In genomic region chr11:102774621-102775141, GRCm38 (mm10) we compare ENCODE assay signal across 8 mouse cellular contexts. TPM values are rescaled to one million over a fixed set of nuclear protein-coding genes. Genes with fewer than 3 reads are reported as not detected.
A peak's percentile ranks its signal among the peaks of the same experiment; 100 is the strongest.
DNase-seq lines count a peak whose midpoint lies in the region; ATAC-seq and TF ChIP-seq lines count a peak whose summit lies in the region.

No protein-coding gene starts in this region.

- peak overlapping the region; percentile 88 for H3K27ac ChIP-seq in heart, embryonic 13.5 days (replicated peaks)
- H3K27ac ChIP-seq in kidney, embryonic 16.5 days (ENCODE audit: low read length), result peak overlapping the region; percentile 83
- H3K27ac ChIP-seq in liver, embryonic 14.5 days, result no peak overlapping the region
- peak overlapping the region; percentile 92 for H3K27ac ChIP-seq in neural tube, embryonic 12.5 days

- under 1% methylated on average over 25 of the region's 25 CpGs for WGBS in heart, embryonic 13.5 days
- under 1% methylated on average over 25 of the region's 25 CpGs for WGBS in kidney, embryonic 16.5 days
- WGBS in liver, embryonic 14.5 days (ENCODE audit: insufficient replicate concordance), result 4% methylated on average over 25 of the region's 25 CpGs
- 3% methylated on average over 25 of the region's 25 CpGs for WGBS in neural tube, embryonic 12.5 days

- H3K4me3 ChIP-seq in heart, embryonic 13.5 days, result peak overlapping the region; percentile 76
- H3K4me3 ChIP-seq in kidney, embryonic 16.5 days (ENCODE audit: low read length), result peak overlapping the region; percentile 60
- peak overlapping the region; percentile 36 to 44 for H3K4me3 ChIP-seq in liver, embryonic 14.5 days (ENCODE audit: insufficient read depth in 1 of 2, low read depth in 2 of 2, low read length in 2 of 2)
- H3K4me3 ChIP-seq in neural tube, embryonic 12.5 days, result peak overlapping the region; percentile 51

- H3K4me2 ChIP-seq in heart, embryonic 13.5 days, result peak overlapping the region; percentile 99
- H3K4me2 ChIP-seq in kidney, embryonic 16.5 days (replicated peaks; ENCODE audit: low read depth, low read length), result peak overlapping the region; percentile 94
- H3K4me2 ChIP-seq in liver, embryonic 14.5 days (ENCODE audit: low read depth), result peak overlapping the region; percentile 67
- peak overlapping the region; percentile 93 for H3K4me2 ChIP-seq in neural tube, embryonic 12.5 days (replicated peaks)

- peak overlapping the region; percentile 85 for H3K9ac ChIP-seq in heart, embryonic 13.5 days
- peak overlapping the region; percentile 78 for H3K9ac ChIP-seq in kidney, embryonic 16.5 days (replicated peaks; ENCODE audit: low read length)
- H3K9ac ChIP-seq in liver, embryonic 14.5 days (replicated peaks), result no peak overlapping the region
- peak overlapping the region; percentile 81 for H3K9ac ChIP-seq in neural tube, embryonic 12.5 days

- 0 out of 2 replicates have a peak, but pooled peaks have one; percentile 31 for TF ChIP-seq CTCF in liver, embryonic 14.5 days (IDR thresholded peaks at IDR 0.05; ENCODE audit: low read depth)

- peak; percentile 51; the same call in 1 of the 2 replicates for ATAC-seq in heart, embryonic 13.5 days (ENCODE audit: extremely low read depth, insufficient number of reproducible peaks, low FRiP score, low TSS enrichment)
- ATAC-seq in kidney, embryonic 16.5 days (ENCODE audit: low FRiP score, low TSS enrichment), result peak; percentile 92
- ATAC-seq in liver, embryonic 14.5 days (ENCODE audit: insufficient read depth), result peak; percentile 44
- ATAC-seq in neural tube, embryonic 12.5 days (ENCODE audit: low FRiP score, low read depth), result peak; percentile 77

- DNase-seq in ES-CJ7 (ENCODE audit: low read depth, low spot score), result peak; percentile 92
- DNase-seq in brain, embryonic 18.5 days (ENCODE audit: low read depth, low spot score), result peak; percentile 88
- peak; percentile 66 for DNase-seq in fibroblast of lung, adult 2 months (ENCODE audit: low read depth)
- peak; percentile 29 to 39 (median 30) for DNase-seq in liver, embryonic 14.5 days (ENCODE audit: low read depth in 3 of 3, low spot score in 3 of 3)
- DNase-seq in thymus, postnatal 25 days, result peak; percentile 70

- no peaks in the 10 kb centered on the region for H3K9me3 ChIP-seq in heart, embryonic 13.5 days
- no peaks in the 10 kb centered on the region for H3K9me3 ChIP-seq in kidney, embryonic 16.5 days (ENCODE audit: low read length)
- no peaks in the 10 kb centered on the region for H3K9me3 ChIP-seq in liver, embryonic 14.5 days (ENCODE audit: control insufficient read depth, low read length)
- no peaks in the 10 kb centered on the region for H3K9me3 ChIP-seq in neural tube, embryonic 12.5 days

- peaks cover 52% of the 10 kb centered on the region for H3K4me1 ChIP-seq in heart, embryonic 13.5 days
- H3K4me1 ChIP-seq in kidney, embryonic 16.5 days (ENCODE audit: insufficient read depth, low read length), result peaks cover 36% of the 10 kb centered on the region
- no peaks in the 10 kb centered on the region; a peak in 1 of 4 replicates for H3K4me1 ChIP-seq in liver, embryonic 14.5 days (replicated peaks; ENCODE audit: control insufficient read depth in 2 of 2, insufficient read depth in 2 of 2, low read length in 1 of 2)
- peaks cover 54% of the 10 kb centered on the region for H3K4me1 ChIP-seq in neural tube, embryonic 12.5 days

- TF ChIP-seq EP300 in liver, embryonic 14.5 days (IDR thresholded peaks at IDR 0.05; ENCODE audit: low read depth), result no peak

- peaks cover 27% of the 10 kb centered on the region for H3K27me3 ChIP-seq in heart, embryonic 13.5 days (replicated peaks)
- no peaks in the 10 kb centered on the region for H3K27me3 ChIP-seq in kidney, embryonic 16.5 days (ENCODE audit: insufficient read depth, low read length)
- H3K27me3 ChIP-seq in liver, embryonic 14.5 days (ENCODE audit: control insufficient read depth, insufficient read depth, low read length), result peaks cover 7% of the 10 kb centered on the region
- no peaks in the 10 kb centered on the region; the same call in 1 of the 2 replicates for H3K27me3 ChIP-seq in neural tube, embryonic 12.5 days (replicated peaks)

- peaks cover 16% of the 10 kb centered on the region for H3K36me3 ChIP-seq in heart, embryonic 13.5 days
- H3K36me3 ChIP-seq in kidney, embryonic 16.5 days (ENCODE audit: insufficient read depth, low read length), result no peaks in the 10 kb centered on the region
- H3K36me3 ChIP-seq in liver, embryonic 14.5 days (replicated peaks; ENCODE audit: control insufficient read depth, insufficient read depth, low read depth), result no peaks in the 10 kb centered on the region
- peaks cover 12% of the 10 kb centered on the region for H3K36me3 ChIP-seq in neural tube, embryonic 12.5 days

RNA-seq across cellular contexts. Expression of gene Adam11, which starts 13.4 kb away (rescaled TPM):
- polyA plus RNA-seq in heart, embryonic 13.5 days (2015; fragmentation: Nextera tagmentation; extraction: Ambion mirVana), result 6.7 and 7.3 TPM in 2 replicates
- polyA plus RNA-seq in kidney, embryonic 16.5 days (2015; fragmentation: Nextera tagmentation; extraction: Ambion mirVana), result 8.7 and 8.8 TPM in 2 replicates
- 0.30 TPM in 2 replicates for polyA plus RNA-seq in liver, embryonic 14.5 days (2012; rRNA removed)
- polyA plus RNA-seq in liver, embryonic 14.5 days (2014; fragmentation: Nextera tagmentation; extraction: Ambion mirVana), result 0.04 and 0.06 TPM in 2 replicates
- polyA plus RNA-seq in neural tube, embryonic 12.5 days (2016; fragmentation: Nextera tagmentation; extraction: Ambion mirVana), result 33.2 and 41.6 TPM in 2 replicates

RNA-seq across cellular contexts. Expression of gene Gjc1, which starts 44.8 kb away (rescaled TPM):
- 46.5 and 50.3 TPM in 2 replicates for polyA plus RNA-seq in heart, embryonic 13.5 days (2015; fragmentation: Nextera tagmentation; extraction: Ambion mirVana)
- polyA plus RNA-seq in kidney, embryonic 16.5 days (2015; fragmentation: Nextera tagmentation; extraction: Ambion mirVana), result 54.5 and 55.4 TPM in 2 replicates
- polyA plus RNA-seq in liver, embryonic 14.5 days (2012; rRNA removed), result 1.2 and 1.7 TPM in 2 replicates
- polyA plus RNA-seq in liver, embryonic 14.5 days (2014; fragmentation: Nextera tagmentation; extraction: Ambion mirVana), result 1.1 and 1.5 TPM in 2 replicates
- 83.3 and 84.9 TPM in 2 replicates for polyA plus RNA-seq in neural tube, embryonic 12.5 days (2016; fragmentation: Nextera tagmentation; extraction: Ambion mirVana)

Comparison
In these comparisons a context has a peak if more than half of its experiments do, and no peak if none do; other contexts are left out.
1. DNase-seq: peak in every context shown above with its lines; median percentile 92 in ES-CJ7; 88 in brain, embryonic 18.5 days; 70 in thymus, postnatal 25 days; 66 in fibroblast of lung, adult 2 months; 30 in liver, embryonic 14.5 days.
2. RNA of gene Gjc1, which starts 44.8 kb away (polyA plus RNA-seq): 83.3 to 84.9 TPM in neural tube, embryonic 12.5 days, 54.5 to 55.4 TPM in kidney, embryonic 16.5 days and 46.5 to 50.3 TPM in heart, embryonic 13.5 days; 1.1 to 1.7 TPM in liver, embryonic 14.5 days; every median in the first group is over 10 times any median in the second.
3. Peak in every context shown above with its lines, with median percentiles within 50 percentile points of each other: ATAC-seq, H3K4me2 ChIP-seq and H3K4me3 ChIP-seq.